Mouse (Mus musculus): ENCODE measurements around the gene Fam129a. TPM values are rescaled to one million over a fixed set of nuclear protein-coding genes. Genes with fewer than 3 reads are reported as not detected.

The Fam129a gene
- polyA plus RNA-seq, 1 experiment from 2014 or later = 13.1 TPM

GRCm38 (mm10) chr1:151720566-151720965 lies 149.6 kb downstream of the Fam129a start:
- Histone ChIP-seq H3K36me3 (ENCODE audit: insufficient read depth, low read length) (no peaks in the 10 kb centered on the region), H3K27me3 (replicated peaks; ENCODE audit: insufficient read depth, low read length) (no peaks in the 10 kb centered on the region), H3K9ac (replicated peaks; ENCODE audit: low read depth) (no peak overlapping the region), H3K4me1 (ENCODE audit: insufficient read depth, low read depth, low read length) (peaks cover 5% of the 10 kb centered on the region), H3K9me3 (ENCODE audit: low read length) (no peaks in the 10 kb centered on the region), H3K27ac (ENCODE audit: low read length) (peak overlapping the region; percentile 43; the same call in 1 of the 2 replicates), H3K4me2 (replicated peaks; ENCODE audit: low read depth, low read length) (no peak overlapping the region), H3K4me3 (ENCODE audit: low read depth, low read length) (no peak overlapping the region)
- ATAC-seq (peak; percentile 15; the same call in 1 of the 2 replicates), DNase-seq (ENCODE audit: low spot score) (peak; percentile 48)
- 32% methylated on average over 2 of the region's 2 CpGs for WGBS
- TF ChIP-seq CTCF (IDR thresholded peaks at IDR 0.05) = no peak
- TF ChIP-seq EP300 (IDR thresholded peaks at IDR 0.05) = no peak

DNA sequence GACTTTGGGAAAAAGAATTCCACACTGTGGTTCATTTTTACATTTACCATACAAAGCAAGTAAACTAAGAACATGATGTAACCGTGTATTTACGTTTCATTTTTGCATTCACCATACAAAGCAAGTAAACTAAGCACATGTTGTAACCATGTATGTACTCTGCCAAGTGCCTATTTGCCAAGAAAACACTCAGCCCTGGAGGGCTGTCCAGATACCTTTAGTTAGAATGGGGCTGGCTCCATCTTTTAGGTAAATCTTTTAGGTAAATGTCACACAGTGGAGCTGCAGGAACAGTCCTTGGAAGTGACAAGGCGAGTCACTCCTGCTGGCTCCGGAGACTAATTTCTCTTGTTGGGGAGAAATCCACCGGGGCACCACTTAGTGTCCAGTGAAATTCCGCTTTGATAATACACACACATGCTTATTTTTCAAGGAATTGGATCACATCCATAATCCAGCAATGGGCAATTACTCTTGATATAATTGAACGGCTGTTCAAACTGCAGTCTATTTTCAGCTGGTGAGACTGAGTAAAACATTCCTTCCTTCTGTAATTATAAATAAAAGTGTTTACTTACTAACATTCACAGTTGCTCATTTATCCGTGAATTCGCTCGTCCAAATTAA lies 150.5 kb downstream of the Fam129a start:
- TF ChIP-seq CTCF (IDR thresholded peaks at IDR 0.05) (no peak), EP300 (IDR thresholded peaks at IDR 0.05) (no peak)
- DNase-seq (ENCODE audit: low spot score) (peak; percentile 69), ATAC-seq (peak; percentile 68)
- Histone ChIP-seq H3K9ac (replicated peaks; ENCODE audit: low read depth) (no peak overlapping the region), H3K36me3 (ENCODE audit: insufficient read depth, low read length) (no peaks in the 10 kb centered on the region), H3K27ac (ENCODE audit: low read length) (no peak overlapping the region), H3K9me3 (ENCODE audit: low read length) (no peaks in the 10 kb centered on the region), H3K4me1 (ENCODE audit: insufficient read depth, low read depth, low read length) (peaks cover 5% of the 10 kb centered on the region), H3K4me3 (ENCODE audit: low read depth, low read length) (no peak overlapping the region), H3K27me3 (replicated peaks; ENCODE audit: insufficient read depth, low read length) (no peaks in the 10 kb centered on the region), H3K4me2 (replicated peaks; ENCODE audit: low read depth, low read length) (0 out of 2 replicates have a peak overlapping the region, but pooled peaks have one; percentile 11)
- 36% methylated on average over 10 of the region's 10 CpGs for whole genome bisulfite sequencing

GRCm38 (mm10) chr1:151723771-151724170 lies 152.8 kb downstream of the Fam129a start:
- 63% methylated on average over 4 of the region's 4 CpGs for WGBS
- no peaks in the 10 kb centered on the region for H3K36me3 ChIP-seq (ENCODE audit: insufficient read depth, low read length)
- H3K27ac ChIP-seq (ENCODE audit: low read length) = no peak overlapping the region
- DNase-seq (ENCODE audit: low spot score) (no peak), ATAC-seq (no peak)
- no peaks in the 10 kb centered on the region for H3K9me3 ChIP-seq (ENCODE audit: low read length)
- no peak overlapping the region for H3K4me3 ChIP-seq (ENCODE audit: low read depth, low read length)
- H3K4me1 ChIP-seq (ENCODE audit: insufficient read depth, low read depth, low read length) = peaks cover 5% of the 10 kb centered on the region
- TF ChIP-seq CTCF (IDR thresholded peaks at IDR 0.05) (no peak), EP300 (IDR thresholded peaks at IDR 0.05) (no peak)
- H3K4me2 ChIP-seq (replicated peaks; ENCODE audit: low read depth, low read length) = no peak overlapping the region
- no peak overlapping the region for H3K9ac ChIP-seq (replicated peaks; ENCODE audit: low read depth)
- H3K27me3 ChIP-seq (replicated peaks; ENCODE audit: insufficient read depth, low read length) = no peaks in the 10 kb centered on the region

- no peaks in the 10 kb centered on the region for H3K27me3 ChIP-seq (replicated peaks; ENCODE audit: insufficient read depth, low read length)
- TF ChIP-seq CTCF (IDR thresholded peaks at IDR 0.05) (no peak), EP300 (IDR thresholded peaks at IDR 0.05) (no peak)
- 54% methylated on average over 2 of the region's 2 CpGs for WGBS
- H3K4me1 ChIP-seq (ENCODE audit: insufficient read depth, low read depth, low read length) = no peaks in the 10 kb centered on the region
- H3K9me3 ChIP-seq (ENCODE audit: low read length) = no peaks in the 10 kb centered on the region
- DNase-seq (ENCODE audit: low spot score) = no peak
- no peak overlapping the region for H3K4me3 ChIP-seq (ENCODE audit: low read depth, low read length)
- no peak overlapping the region for H3K9ac ChIP-seq (replicated peaks; ENCODE audit: low read depth)
- H3K4me2 ChIP-seq (replicated peaks; ENCODE audit: low read depth, low read length) = no peak overlapping the region
- no peak for ATAC-seq
- no peaks in the 10 kb centered on the region for H3K36me3 ChIP-seq (ENCODE audit: insufficient read depth, low read length)
- H3K27ac ChIP-seq (ENCODE audit: low read length) = no peak overlapping the region
Measured at GRCm38 (mm10) chr1:151725590-151725989, 154.6 kb downstream of the Fam129a start.

- Histone ChIP-seq H3K27ac (ENCODE audit: low read length) (no peak overlapping the region), H3K4me3 (ENCODE audit: low read depth, low read length) (no peak overlapping the region), H3K4me2 (replicated peaks; ENCODE audit: low read depth, low read length) (no peak overlapping the region), H3K4me1 (ENCODE audit: insufficient read depth, low read depth, low read length) (no peaks in the 10 kb centered on the region), H3K27me3 (replicated peaks; ENCODE audit: insufficient read depth, low read length) (no peaks in the 10 kb centered on the region), H3K9me3 (ENCODE audit: low read length) (no peaks in the 10 kb centered on the region), H3K9ac (replicated peaks; ENCODE audit: low read depth) (no peak overlapping the region), H3K36me3 (ENCODE audit: insufficient read depth, low read length) (no peaks in the 10 kb centered on the region)
- no peak for ATAC-seq
- no peak for DNase-seq (ENCODE audit: low spot score)
- 88% methylated on average over 6 of the region's 6 CpGs for WGBS
- TF ChIP-seq CTCF (IDR thresholded peaks at IDR 0.05) (no peak), EP300 (IDR thresholded peaks at IDR 0.05) (no peak)
Measured at GRCm38 (mm10) chr1:151726358-151726757, 155.4 kb downstream of the Fam129a start.

DNA sequence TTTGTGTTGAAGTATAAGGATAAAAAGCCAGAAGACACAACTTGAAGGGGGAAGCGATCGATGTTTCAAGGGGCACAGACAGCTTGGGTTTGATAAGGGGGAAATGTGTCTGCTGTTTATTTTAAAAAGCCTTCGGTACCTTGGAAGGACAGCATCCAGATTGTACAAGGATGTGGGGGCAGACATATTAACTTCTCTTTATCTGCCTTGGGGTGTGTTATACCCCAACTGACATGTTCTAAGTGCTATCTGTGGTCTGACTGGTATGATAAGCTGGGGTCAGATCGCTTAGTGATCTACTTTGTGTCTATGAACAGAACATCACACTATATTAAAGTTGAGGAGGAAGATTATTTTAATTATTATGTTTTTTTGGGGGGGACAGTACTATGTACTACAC lies 157.2 kb downstream of the Fam129a start:
- TF ChIP-seq EP300 (IDR thresholded peaks at IDR 0.05) = no peak
- TF ChIP-seq CTCF (IDR thresholded peaks at IDR 0.05) = no peak
- WGBS = 39% methylated on average over 4 of the region's 4 CpGs
- Histone ChIP-seq H3K4me3 (ENCODE audit: low read depth, low read length) (no peak overlapping the region), H3K27ac (ENCODE audit: low read length) (no peak overlapping the region), H3K9me3 (ENCODE audit: low read length) (no peaks in the 10 kb centered on the region), H3K36me3 (ENCODE audit: insufficient read depth, low read length) (no peaks in the 10 kb centered on the region), H3K4me2 (replicated peaks; ENCODE audit: low read depth, low read length) (no peak overlapping the region), H3K9ac (replicated peaks; ENCODE audit: low read depth) (no peak overlapping the region), H3K27me3 (replicated peaks; ENCODE audit: insufficient read depth, low read length) (no peaks in the 10 kb centered on the region), H3K4me1 (ENCODE audit: insufficient read depth, low read depth, low read length) (no peaks in the 10 kb centered on the region)
- ATAC-seq (no peak), DNase-seq (ENCODE audit: low spot score) (no peak)

All from lung, postnatal 0 days (tissue).